Mouse (Mus musculus) kidney, embryonic 15.5 days (tissue): Measurements from ENCODE around the gene Mfsd11. TPM values are rescaled to one million over a fixed set of nuclear protein-coding genes. Genes with fewer than 3 reads are reported as not detected.
"Not testable (repeated sequence)": the region's sequence is repeated elsewhere in the genome, so short reads cannot be mapped to it uniquely, and the experiment has no call there.

Experiments
- ATAC-seq: fragments of 200-750 bp; cut with Nextera tagmentation; replicated peaks from 2 replicates; pipeline ENCODE4 v1.8.0; 2017; ENCODE audit warnings: moderate TSS enrichment; ENCODE audit not compliant: low FRiP score
- H3K27ac ChIP-seq: fragments of 300-500 bp; sonication (generic); 2 replicates; pipeline ENCODE4 v1.5.1; 2015; ENCODE audit warnings: mild to moderate bottlenecking, inconsistent platforms
- H3K27me3 ChIP-seq: fragments of 300-500 bp; sonication (generic); 2 replicates; pipeline ENCODE4 v1.6.1; 2015; ENCODE audit warnings: inconsistent platforms
- H3K36me3 ChIP-seq: fragments of 300-500 bp; sonication (generic); 2 replicates; pipeline ENCODE4 v1.6.1; 2015; ENCODE audit warnings: inconsistent platforms
- H3K4me1 ChIP-seq: fragments of 300-500 bp; sonication (generic); 2 replicates; pipeline ENCODE4 v1.6.1; 2015; ENCODE audit warnings: inconsistent platforms
- H3K4me2 ChIP-seq: fragments of 300-500 bp; sonication (generic); 2 replicates; pipeline ENCODE4 v1.6.1; 2015; ENCODE audit warnings: moderate library complexity, mild to moderate bottlenecking, inconsistent platforms
- H3K4me3 ChIP-seq: fragments of 300-500 bp; sonication (generic); replicated peaks from 2 replicates; pipeline ENCODE4 v1.5.1; 2015; ENCODE audit warnings: mild to moderate bottlenecking, inconsistent platforms
- H3K9ac ChIP-seq: fragments of 300-500 bp; sonication (generic); 2 replicates; pipeline ENCODE4 v1.6.1; 2015; ENCODE audit warnings: mild to moderate bottlenecking, inconsistent platforms
- H3K9me3 ChIP-seq: fragments of 300-500 bp; sonication (generic); replicated peaks from 2 replicates; pipeline ENCODE4 v1.6.1; 2016; ENCODE audit warnings: inconsistent platforms
- WGBS: fragments of 180-500 bp; shearing (Covaris S2); methylation state at CpG from one replicate; pipeline ENCODE4 v1.1.7; 2015; ENCODE audit warnings: mixed read lengths; 5-methylcytosine and 5-hydroxymethylcytosine counted together
- polyA plus RNA-seq: library from polyadenylated mRNA; unstranded; fragments of >200 nt; fragmentation: Nextera tagmentation; extraction: Ambion mirVana; gene quantifications from 2 replicates; pipeline ENCODE4 v1.2.1, GENCODE M21; 2015

Mfsd11 gene
- polyA plus RNA-seq, 1 experiment from 2014 or later = 37.9 TPM

DNA sequence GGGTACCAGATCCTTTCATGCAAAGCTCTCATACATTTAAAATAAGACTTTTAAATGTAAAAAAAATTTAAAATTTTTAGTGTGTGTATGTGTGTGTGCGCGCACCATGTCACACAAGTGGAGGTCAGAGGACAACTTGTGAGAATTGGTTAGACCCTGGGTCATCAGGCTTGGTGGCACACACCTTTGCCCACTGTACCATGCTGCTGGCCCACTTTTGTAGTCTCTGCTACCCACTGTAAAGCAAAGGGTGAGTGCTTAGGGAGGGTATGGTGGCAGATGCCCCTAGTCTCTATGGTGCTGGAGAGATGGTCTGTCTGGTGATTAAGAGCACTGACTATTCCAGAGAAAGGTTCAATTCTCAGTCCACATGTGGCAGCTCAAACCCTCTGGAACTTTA is 29.0 kb upstream of the Mfsd11 start:
- Histone ChIP-seq H3K27me3 (no peaks in the 10 kb centered on the region), H3K4me1 (peaks cover 66% of the 10 kb centered on the region)

DNA sequence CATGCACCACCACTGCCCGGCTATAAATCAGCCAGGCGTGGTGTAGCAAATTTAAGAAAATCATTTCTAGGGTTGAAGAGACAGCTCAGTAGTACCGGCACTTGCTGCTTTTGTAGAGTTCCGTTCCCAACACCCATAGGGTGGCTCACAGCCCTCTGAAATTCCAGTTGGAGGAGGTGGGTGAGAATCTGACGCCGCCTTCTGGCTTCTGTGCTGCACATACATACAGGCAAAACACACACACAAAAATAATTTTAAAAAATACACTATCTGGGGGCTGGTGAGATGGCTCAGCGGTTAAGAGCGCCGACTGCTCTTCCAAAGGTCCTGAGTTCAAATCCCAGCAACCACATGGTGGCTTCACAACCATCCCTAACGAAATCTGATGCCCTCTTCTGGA is 28.4 kb upstream of the Mfsd11 start:
- H3K27ac ChIP-seq, ATAC-seq, H3K4me2 ChIP-seq, H3K4me3 ChIP-seq, H3K36me3 ChIP-seq, H3K9me3 ChIP-seq, H3K27me3 ChIP-seq, H3K9ac ChIP-seq: not testable (repeated sequence)
- WGBS = 94% methylated on average over 10 of the region's 10 CpGs
- peaks cover 66% of the 10 kb centered on the region for H3K4me1 ChIP-seq

More for the DNA sequence above, 29.0 kb upstream of the Mfsd11 start:
- no peaks in the 10 kb centered on the region for H3K9me3 ChIP-seq
- H3K4me3 ChIP-seq = no peak overlapping the region
- H3K9ac ChIP-seq = no peak overlapping the region
- no peak overlapping the region for H3K27ac ChIP-seq
- no peak for ATAC-seq
- 98% methylated on average over 2 of the region's 2 CpGs for WGBS
- H3K4me2 ChIP-seq = no peak overlapping the region
- no peaks in the 10 kb centered on the region for H3K36me3 ChIP-seq

DNA sequence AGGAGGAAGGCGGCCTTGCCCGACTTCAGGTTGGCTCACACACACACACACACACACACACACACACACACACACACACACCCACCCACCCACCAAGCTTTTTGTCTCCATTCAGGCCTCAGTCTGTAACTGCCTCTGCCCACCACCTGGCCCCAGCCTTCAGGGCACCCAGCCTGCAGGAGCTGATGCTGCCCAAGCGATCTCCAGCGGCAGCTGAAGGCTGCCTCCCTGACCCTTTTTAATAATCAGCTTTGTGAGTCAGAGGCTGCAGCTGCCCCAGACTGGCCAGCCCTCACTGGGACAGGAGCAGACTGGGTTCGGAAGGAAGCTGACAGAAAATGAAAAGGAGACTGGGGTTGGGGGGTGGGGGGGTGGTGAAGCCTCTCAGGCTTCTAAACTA is 27.0 kb upstream of the Mfsd11 start:
- peaks cover 63% of the 10 kb centered on the region for H3K4me1 ChIP-seq
- no peak overlapping the region for H3K9ac ChIP-seq
- H3K36me3 ChIP-seq = no peaks in the 10 kb centered on the region
- no peak overlapping the region for H3K4me3 ChIP-seq
- no peak for ATAC-seq
- no peaks in the 10 kb centered on the region for H3K27me3 ChIP-seq
- H3K4me2 ChIP-seq = no peak overlapping the region
- peak overlapping the region; percentile 48 for H3K27ac ChIP-seq
- no peaks in the 10 kb centered on the region for H3K9me3 ChIP-seq
- 45% methylated on average over 3 of the region's 5 CpGs for WGBS

GRCm38 (mm10) chr11:116826550-116827504 is 25.4 kb upstream of the Mfsd11 start:
- no peak for ATAC-seq
- H3K27me3 ChIP-seq = no peaks in the 10 kb centered on the region
- H3K9ac ChIP-seq = peak overlapping the region; percentile 80
- H3K4me3 ChIP-seq = peak overlapping the region; percentile 75
- WGBS = 38% methylated on average over 17 of the region's 17 CpGs
- H3K4me2 ChIP-seq = peak overlapping the region; percentile 93
- peaks cover 51% of the 10 kb centered on the region for H3K4me1 ChIP-seq
- H3K27ac ChIP-seq = peak overlapping the region; percentile 76
- H3K36me3 ChIP-seq = peaks cover 8% of the 10 kb centered on the region
- no peaks in the 10 kb centered on the region for H3K9me3 ChIP-seq

DNA sequence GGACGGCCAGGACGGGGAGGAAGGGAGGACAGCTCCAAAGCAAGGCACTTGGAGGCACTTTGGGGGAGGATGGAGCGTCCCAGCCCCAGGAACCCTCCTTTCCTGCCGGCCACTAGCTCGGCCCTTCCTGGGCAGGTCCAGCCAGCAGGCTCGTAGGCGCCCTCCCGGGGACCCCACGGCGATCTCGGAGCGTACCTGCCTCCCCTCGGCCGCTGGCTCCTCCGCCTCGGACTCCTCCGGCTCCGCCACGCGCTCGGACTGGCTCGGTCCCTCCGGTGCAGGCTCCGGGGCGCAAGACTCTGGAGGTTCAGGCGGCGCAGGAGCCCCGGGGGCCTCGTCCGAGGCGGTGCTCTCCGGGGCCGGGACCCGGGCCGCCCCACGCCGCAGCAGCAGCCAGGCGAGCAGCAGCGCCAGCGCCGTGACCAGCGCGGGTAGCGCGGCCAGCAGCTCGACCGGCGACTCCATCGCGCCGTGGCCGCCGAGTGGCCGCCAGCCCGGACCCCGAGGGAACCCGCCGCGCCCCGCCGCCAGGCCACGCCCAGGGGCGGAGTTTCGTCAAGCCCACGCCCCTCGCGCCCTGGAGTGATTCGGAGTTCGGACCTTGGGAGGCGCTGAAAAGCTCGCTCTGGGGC is 24.6 kb upstream of the Mfsd11 start, which contains the start of gene Mxra7:
Gene Mxra7 (minus strand): TSS at position 513 of the 632 bp plus-strand sequence.
- Histone ChIP-seq H3K9ac (peak within 1 kb of the TSS; percentile 80), H3K9me3 (no peaks in the 10 kb centered on the region), H3K36me3 (peaks cover 12% of the 10 kb centered on the region), H3K4me3 (peak within 1 kb of the TSS; percentile 75), H3K4me1 (peaks cover 46% of the 10 kb centered on the region), H3K27ac (peak within 1 kb of the TSS; percentile 76), H3K4me2 (peak within 1 kb of the TSS; percentile 93), H3K27me3 (no peaks in the 10 kb centered on the region)
- under 1% methylated on average over 71 of the region's 71 CpGs for WGBS
- ATAC-seq = peak; percentile 70

GRCm38 (mm10) chr11:116832172-116832685 is 20.0 kb upstream of the Mfsd11 start:
- Histone ChIP-seq H3K27ac (no peak overlapping the region), H3K9me3 (no peaks in the 10 kb centered on the region), H3K27me3 (no peaks in the 10 kb centered on the region), H3K4me3 (no peak overlapping the region), H3K9ac (no peak overlapping the region), H3K36me3 (peaks cover 56% of the 10 kb centered on the region), H3K4me1 (peaks cover 21% of the 10 kb centered on the region), H3K4me2 (no peak overlapping the region)
- WGBS = 39% methylated on average over 4 of the region's 4 CpGs
- ATAC-seq = no peak

- 92% methylated on average over 1 of the region's 1 CpGs for WGBS
- Histone ChIP-seq H3K9ac (no peak overlapping the region), H3K4me3 (no peak overlapping the region), H3K9me3 (no peaks in the 10 kb centered on the region), H3K4me1 (peaks cover 14% of the 10 kb centered on the region), H3K27me3 (no peaks in the 10 kb centered on the region), H3K27ac (no peak overlapping the region), H3K4me2 (no peak overlapping the region), H3K36me3 (peaks cover 84% of the 10 kb centered on the region)
- ATAC-seq = no peak
Observed at GRCm38 (mm10) chr11:116834954-116835353, 17.3 kb upstream of the Mfsd11 start.

- WGBS = 90% methylated on average over 4 of the region's 4 CpGs
- Histone ChIP-seq H3K4me2 (no peak overlapping the region), H3K36me3 (peaks cover 94% of the 10 kb centered on the region), H3K27ac (no peak overlapping the region), H3K9me3 (no peaks in the 10 kb centered on the region), H3K4me3 (no peak overlapping the region), H3K9ac (no peak overlapping the region), H3K4me1 (peaks cover 27% of the 10 kb centered on the region), H3K27me3 (no peaks in the 10 kb centered on the region)
- no peak for ATAC-seq
Observed at GRCm38 (mm10) chr11:116836283-116836682, 16.0 kb upstream of the Mfsd11 start.

DNA sequence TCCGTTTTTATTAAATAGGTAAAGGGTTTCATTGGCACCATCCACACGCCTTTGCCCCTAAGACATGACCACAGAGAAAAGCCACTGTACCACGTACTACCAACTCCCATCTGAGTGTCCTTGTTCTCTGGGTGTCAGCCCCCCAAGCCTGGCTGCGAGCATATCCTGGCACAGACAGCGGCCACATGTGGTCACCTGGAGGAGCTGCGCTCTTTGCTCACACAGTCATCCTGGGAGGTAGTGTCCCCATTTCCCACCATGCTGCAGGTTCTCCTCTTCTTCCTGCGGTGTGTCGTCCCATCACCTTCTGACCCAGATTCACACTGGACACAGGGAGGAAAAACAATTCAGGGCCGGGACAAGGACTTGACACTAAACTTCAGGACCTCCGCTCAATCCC is 14.8 kb upstream of the Mfsd11 start:
- Histone ChIP-seq H3K4me2 (no peak overlapping the region), H3K27ac (no peak overlapping the region), H3K4me3 (no peak overlapping the region), H3K9ac (no peak overlapping the region), H3K4me1 (peaks cover 33% of the 10 kb centered on the region), H3K36me3 (peaks cover 91% of the 10 kb centered on the region), H3K9me3 (no peaks in the 10 kb centered on the region), H3K27me3 (no peaks in the 10 kb centered on the region)
- WGBS = 92% methylated on average over 10 of the region's 10 CpGs
- no peak for ATAC-seq

DNA sequence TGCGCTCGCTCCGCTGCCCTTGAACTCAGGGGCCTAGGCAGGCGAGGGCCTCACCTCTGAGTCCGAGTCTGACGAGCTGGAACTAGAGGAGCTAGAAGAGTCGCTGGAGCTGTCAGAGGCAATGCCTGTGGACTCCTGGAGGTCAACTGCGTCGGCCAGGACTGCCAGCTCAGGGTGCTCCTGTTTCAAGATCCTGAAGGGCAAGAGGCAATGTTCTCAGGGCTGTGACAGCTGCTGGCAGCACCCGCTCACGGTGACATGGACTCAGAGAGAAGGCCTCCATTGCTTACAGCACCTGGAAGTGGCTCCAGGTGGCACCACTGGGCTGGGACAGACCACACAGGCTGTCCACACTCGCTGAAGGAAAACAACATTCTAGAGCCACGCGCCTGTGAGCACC is 13.3 kb upstream of the Mfsd11 start:
- ATAC-seq = no peak
- Histone ChIP-seq H3K27me3 (no peaks in the 10 kb centered on the region), H3K9ac (no peak overlapping the region), H3K9me3 (no peaks in the 10 kb centered on the region), H3K4me3 (no peak overlapping the region), H3K27ac (no peak overlapping the region), H3K4me2 (no peak overlapping the region), H3K36me3 (peaks cover 77% of the 10 kb centered on the region), H3K4me1 (peaks cover 31% of the 10 kb centered on the region)
- WGBS = 78% methylated on average over 14 of the region's 14 CpGs

DNA sequence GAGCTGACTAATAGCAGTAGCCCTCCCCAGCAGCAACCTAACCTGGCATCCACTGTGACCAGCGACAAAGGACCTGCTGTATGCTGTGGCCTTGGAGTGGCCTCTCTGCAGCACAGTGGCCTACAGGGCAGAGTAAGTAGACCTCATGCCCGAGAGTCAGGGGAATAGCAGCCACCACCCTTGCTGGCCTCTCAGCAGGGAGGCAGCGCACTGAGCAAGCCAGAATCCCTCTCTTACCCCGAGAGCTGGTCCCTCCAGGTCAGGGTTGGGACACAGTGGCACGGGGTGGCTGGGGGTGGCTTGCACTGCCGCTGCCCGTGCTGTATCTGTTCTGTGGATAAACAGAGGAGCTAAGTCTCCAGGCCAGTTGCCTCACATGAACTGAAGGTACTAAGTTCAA is 12.6 kb upstream of the Mfsd11 start:
- WGBS = 84% methylated on average over 7 of the region's 7 CpGs
- Histone ChIP-seq H3K4me3 (no peak overlapping the region), H3K27ac (no peak overlapping the region), H3K4me2 (no peak overlapping the region), H3K27me3 (no peaks in the 10 kb centered on the region), H3K4me1 (peaks cover 37% of the 10 kb centered on the region), H3K9ac (no peak overlapping the region), H3K36me3 (peaks cover 71% of the 10 kb centered on the region), H3K9me3 (no peaks in the 10 kb centered on the region)
- ATAC-seq = no peak

DNA sequence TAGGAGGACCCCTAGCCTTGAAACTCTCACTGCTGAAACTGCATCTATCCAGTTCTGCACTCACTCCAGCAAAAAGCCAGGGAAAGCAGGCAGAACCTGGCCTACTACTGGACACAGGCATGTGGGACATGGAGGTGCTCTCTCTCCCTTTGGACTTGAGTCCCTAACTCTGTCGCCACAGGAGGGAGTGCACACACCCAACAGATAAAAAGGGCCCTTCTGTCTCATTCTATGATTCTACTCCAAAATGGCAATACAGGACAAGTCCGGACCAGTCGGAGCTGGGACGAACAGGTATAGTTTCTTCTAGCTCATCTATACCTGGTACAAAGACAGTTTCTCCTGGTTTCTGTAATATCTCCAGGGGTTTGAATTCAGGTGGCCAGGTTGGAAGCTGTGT is 11.5 kb upstream of the Mfsd11 start:
- no peaks in the 10 kb centered on the region for H3K27me3 ChIP-seq
- no peak for ATAC-seq
- peaks cover 40% of the 10 kb centered on the region for H3K4me1 ChIP-seq
- peak overlapping the region; percentile 65 for H3K4me2 ChIP-seq
- H3K9ac ChIP-seq = no peak overlapping the region; the same call in 1 of the 2 replicates
- WGBS = 81% methylated on average over 4 of the region's 4 CpGs
- H3K36me3 ChIP-seq = peaks cover 59% of the 10 kb centered on the region
- H3K4me3 ChIP-seq = peak overlapping the region; percentile 91
- no peaks in the 10 kb centered on the region for H3K9me3 ChIP-seq
- H3K27ac ChIP-seq = no peak overlapping the region
